Mouse (Mus musculus): Measurements from ENCODE around the gene Nfib.

DNA sequence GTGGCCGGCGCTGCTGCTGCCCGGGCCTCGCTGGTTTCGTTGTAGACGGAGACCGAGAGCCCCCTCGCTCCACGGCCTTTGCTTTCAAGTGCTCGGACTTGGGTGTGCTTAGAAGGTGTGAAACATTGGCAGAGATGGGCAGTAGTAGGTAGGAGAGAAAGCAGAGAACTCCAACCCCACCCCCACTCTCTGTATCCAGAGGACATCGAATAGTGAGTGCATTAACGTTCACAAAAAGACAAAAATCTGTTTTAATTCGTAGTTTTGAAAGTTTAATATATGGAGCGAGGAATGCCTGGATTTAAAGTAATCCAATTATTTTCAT, 192.2 kb downstream of the Nfib start:
- no peak for TF ChIP-seq POLR2A (IDR thresholded peaks at IDR 0.05; ENCODE audit: insufficient read length, low read depth)
- no peak for TF ChIP-seq TCF12 (IDR thresholded peaks at IDR 0.05; ENCODE audit: insufficient read depth, poor library complexity, severe bottlenecking)
- no peak for TF ChIP-seq MYOG (IDR thresholded peaks at IDR 0.05; ENCODE audit: control insufficient read depth in 1 of 3, insufficient read depth in 1 of 3, insufficient read length in 2 of 3, low read depth in 2 of 3)
- no peak for TF ChIP-seq REST (IDR thresholded peaks at IDR 0.05; ENCODE audit: insufficient read depth, insufficient read length)

All from myocyte (in vitro differentiated cells).